13 mouse cellular contexts compared by ENCODE assay signal in genomic region chr6:34623290-34623689, GRCm38 (mm10). TPM values are rescaled to one million over a fixed set of nuclear protein-coding genes. Genes with fewer than 3 reads are reported as not detected.
DNase-seq lines count a peak whose midpoint lies in the region; ATAC-seq lines count a peak whose summit lies in the region.
"Had no signal": no experiment of that assay in that cellular context is flagged by ENCODE, and none has a peak within 500 bp of the region (broad histone marks: within the 10 kb centered on the region; RNA-seq: fewer than 3 reads in every experiment).

No protein-coding gene starts in this region.

- peaks cover 24% of the 10 kb centered on the region for H3K4me1 ChIP-seq in heart, embryonic 16.5 days (ENCODE audit: control insufficient read depth, insufficient read depth, low read length)
- peaks cover 40% of the 10 kb centered on the region for H3K4me1 ChIP-seq in lung, embryonic 15.5 days
- peaks cover 19% of the 10 kb centered on the region for H3K4me1 ChIP-seq in embryonic facial prominence, embryonic 14.5 days (ENCODE audit: control insufficient read depth, insufficient read depth, low read length)

- no peaks in the 10 kb centered on the region for H3K36me3 ChIP-seq in heart, embryonic 16.5 days (ENCODE audit: control insufficient read depth, insufficient read depth)
- no peaks in the 10 kb centered on the region for H3K36me3 ChIP-seq in lung, embryonic 15.5 days
- H3K36me3 ChIP-seq in embryonic facial prominence, embryonic 14.5 days (ENCODE audit: control insufficient read depth, insufficient read depth, low read length), result no peaks in the 10 kb centered on the region

- H3K9me3 ChIP-seq in heart, embryonic 16.5 days (replicated peaks; ENCODE audit: control insufficient read depth, low read length), result no peaks in the 10 kb centered on the region
- H3K9me3 ChIP-seq in lung, embryonic 15.5 days, result no peaks in the 10 kb centered on the region
- H3K9me3 ChIP-seq in embryonic facial prominence, embryonic 14.5 days (ENCODE audit: control insufficient read depth, low read length), result no peaks in the 10 kb centered on the region

- H3K27me3 ChIP-seq in heart, embryonic 16.5 days (ENCODE audit: control insufficient read depth, insufficient read depth, low read length), result no peaks in the 10 kb centered on the region
- no peaks in the 10 kb centered on the region for H3K27me3 ChIP-seq in lung, embryonic 15.5 days
- H3K27me3 ChIP-seq in embryonic facial prominence, embryonic 14.5 days (replicated peaks; ENCODE audit: control insufficient read depth, insufficient read depth, low read length), result no peaks in the 10 kb centered on the region

- no peak for ATAC-seq in heart, embryonic 16.5 days (replicated peaks; ENCODE audit: extremely low read depth, insufficient read depth, low FRiP score)
- no peak for ATAC-seq in lung, embryonic 15.5 days (ENCODE audit: borderline replicate concordance, extremely low read depth, low FRiP score, low TSS enrichment)
- no peak for ATAC-seq in embryonic facial prominence, embryonic 14.5 days (ENCODE audit: low read depth)

- H3K4me2 ChIP-seq in heart, embryonic 16.5 days (ENCODE audit: low read depth, low read length), result no peak overlapping the region; the same call in 1 of the 2 replicates
- no peak overlapping the region for H3K4me2 ChIP-seq in lung, embryonic 15.5 days
- no peak overlapping the region for H3K4me2 ChIP-seq in embryonic facial prominence, embryonic 14.5 days (ENCODE audit: low read depth, low read length)
- H3K4me2 ChIP-seq: liver, embryonic 11.5 days had no signal

- no peak overlapping the region for H3K4me3 ChIP-seq in heart, embryonic 16.5 days (ENCODE audit: low read length)
- H3K4me3 ChIP-seq in lung, embryonic 15.5 days, result no peak overlapping the region
- H3K4me3 ChIP-seq in embryonic facial prominence, embryonic 14.5 days (ENCODE audit: low read depth, low read length), result no peak overlapping the region
- H3K4me3 ChIP-seq: layer of hippocampus, adult 2 months; left cerebral cortex, adult 2 months had no signal

- WGBS in heart, embryonic 16.5 days, result 41% methylated on average over 7 of the region's 7 CpGs
- WGBS in lung, embryonic 15.5 days, result 43% methylated on average over 7 of the region's 7 CpGs
- 47% methylated on average over 7 of the region's 7 CpGs for WGBS in embryonic facial prominence, embryonic 14.5 days

- intact Hi-C loops in heart, postnatal 10 days (cut with DNase I), result no loop called here

- peak overlapping the region; percentile 76 for H3K27ac ChIP-seq in heart, embryonic 16.5 days (ENCODE audit: low read length)
- H3K27ac ChIP-seq in lung, embryonic 15.5 days, result peak overlapping the region; percentile 62
- peak overlapping the region; percentile 41 for H3K27ac ChIP-seq in embryonic facial prominence, embryonic 14.5 days (replicated peaks; ENCODE audit: low read depth, low read length)
- H3K27ac ChIP-seq: layer of hippocampus, adult 2 months; left cerebral cortex, adult 2 months; macrophage had no signal

- DNase-seq in heart, postnatal 10 days, result no peak
- DNase-seq in lung, postnatal 25 days (ENCODE audit: low spot score), result no peak
- peak; percentile 68 for DNase-seq in embryonic facial prominence, embryonic 14.5 days (ENCODE audit: low spot score)
- peak; percentile 26 for DNase-seq in retina, embryonic 14.5 days (ENCODE audit: low spot score)
- DNase-seq in embryo, embryonic 9.5 days (ENCODE audit: extremely low spot score), result no peak
- DNase-seq: cerebellum, adult 11 months; midbrain, embryonic 14.5 days had no signal

- H3K9ac ChIP-seq in heart, embryonic 16.5 days (ENCODE audit: low read length), result no peak overlapping the region; the same call in 1 of the 2 replicates
- no peak overlapping the region for H3K9ac ChIP-seq in lung, embryonic 15.5 days
- no peak overlapping the region for H3K9ac ChIP-seq in embryonic facial prominence, embryonic 14.5 days (ENCODE audit: low read depth, low read length)

RNA-seq across cellular contexts. Expression of gene Cald1, which starts 25.0 kb away (rescaled TPM):
- 122 and 138 TPM in 2 replicates for polyA plus RNA-seq in heart, embryonic 16.5 days (2015; fragmentation: Nextera tagmentation; extraction: Ambion mirVana)
- total RNA-seq in heart, postnatal 10 days (2021), result 10 to 100 TPM; 88.0 to 92.1 TPM
- 292 and 299 TPM in 2 replicates for polyA plus RNA-seq in lung, embryonic 15.5 days (2015; fragmentation: Nextera tagmentation; extraction: Ambion mirVana)
- polyA plus RNA-seq in embryonic facial prominence, embryonic 14.5 days (2014; fragmentation: Nextera tagmentation; extraction: Ambion mirVana), result 227 and 238 TPM in 2 replicates

Comparison
In these comparisons a context has a peak if more than half of its experiments do, and no peak if none do; other contexts are left out.
1. DNase-seq: peak in embryonic facial prominence, embryonic 14.5 days (single experiment) and retina, embryonic 14.5 days (single experiment); none in heart, postnatal 10 days (0 of 2), lung, postnatal 25 days (single experiment) and embryo, embryonic 9.5 days (single experiment).
2. Peak in every context shown above with its lines, with median percentiles within 50 percentile points of each other: H3K27ac ChIP-seq.